Mouse (Mus musculus): ENCODE results near the gene Cyp2j7.
A peak's percentile ranks its signal among the peaks of the same experiment; 100 is the strongest.
"Not testable (repeated sequence)": the region's sequence is repeated elsewhere in the genome, so short reads cannot be mapped to it uniquely, and the experiment has no call there.

The Cyp2j7 gene

DNA sequence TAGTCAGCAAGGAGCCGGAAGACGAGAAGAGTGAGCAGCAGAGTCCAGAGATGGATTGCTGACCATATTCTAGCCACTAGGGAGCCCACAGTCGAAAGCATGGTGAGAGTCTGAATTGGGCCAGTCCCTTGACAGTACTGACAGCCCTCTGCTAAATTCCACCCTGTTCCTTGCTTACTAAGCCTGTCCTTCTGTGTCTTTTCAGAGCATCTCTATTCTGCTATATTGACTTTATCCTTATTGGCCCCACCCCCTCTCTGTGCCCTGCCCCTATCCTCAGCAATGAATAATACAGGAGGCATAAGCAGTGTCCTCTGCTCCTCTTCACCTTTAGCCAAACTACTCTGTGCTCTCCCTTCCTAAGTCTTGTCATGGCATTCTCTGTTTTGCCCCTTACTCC, at the start of gene Cyp2j7:
Cyp2j7 (minus strand) TSS at position 101 of the 400 bp plus-strand sequence.
- DNase-seq (ENCODE audit: low spot score) = no peak

DNA sequence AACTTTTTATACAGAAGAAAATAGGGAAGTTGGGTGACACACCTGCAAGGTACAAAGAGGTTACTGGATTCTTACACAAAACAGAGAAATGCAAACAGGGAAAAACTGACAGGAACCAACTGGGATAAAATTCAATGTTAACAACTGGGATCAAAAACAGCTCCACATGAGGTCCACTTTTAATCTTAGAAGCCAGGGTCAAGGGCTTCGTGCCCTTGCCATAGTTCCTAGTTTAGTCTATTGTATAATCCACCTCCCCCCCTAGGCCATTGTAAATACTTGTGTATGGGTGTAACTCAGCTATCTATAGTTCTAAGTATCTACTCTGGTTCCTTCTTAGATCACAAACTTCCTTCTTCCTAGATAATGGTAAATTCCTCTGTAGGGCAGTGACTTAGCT, 40.4 kb upstream of the Cyp2j7 start:
- not testable (repeated sequence) for DNase-seq (ENCODE audit: low spot score)

GRCm38 (mm10) chr4:96273907-96274306, 37.4 kb upstream of the Cyp2j7 start:
- DNase-seq (ENCODE audit: low spot score) = peak; percentile 76

DNA sequence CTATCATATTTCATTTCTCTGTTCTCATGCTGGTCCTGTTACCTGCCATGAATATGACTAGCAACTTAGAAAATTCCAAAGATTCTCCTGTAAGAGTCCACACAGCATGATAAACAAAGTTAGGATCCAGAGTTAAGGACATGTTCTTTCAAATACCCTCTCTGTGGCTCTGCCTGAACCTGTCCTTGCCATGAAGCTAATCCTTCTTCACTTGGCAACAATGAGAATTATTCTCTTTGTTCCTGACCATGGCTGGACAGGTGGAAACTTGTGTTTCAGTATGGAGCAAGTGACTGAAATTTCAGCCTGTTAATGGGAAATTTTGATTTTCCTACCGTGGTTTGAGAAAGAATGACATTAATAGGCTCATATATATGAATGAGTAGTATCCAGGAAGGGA, 39.8 kb downstream of the Cyp2j7 start:
- DNase-seq (ENCODE audit: low spot score) = no peak

DNA sequence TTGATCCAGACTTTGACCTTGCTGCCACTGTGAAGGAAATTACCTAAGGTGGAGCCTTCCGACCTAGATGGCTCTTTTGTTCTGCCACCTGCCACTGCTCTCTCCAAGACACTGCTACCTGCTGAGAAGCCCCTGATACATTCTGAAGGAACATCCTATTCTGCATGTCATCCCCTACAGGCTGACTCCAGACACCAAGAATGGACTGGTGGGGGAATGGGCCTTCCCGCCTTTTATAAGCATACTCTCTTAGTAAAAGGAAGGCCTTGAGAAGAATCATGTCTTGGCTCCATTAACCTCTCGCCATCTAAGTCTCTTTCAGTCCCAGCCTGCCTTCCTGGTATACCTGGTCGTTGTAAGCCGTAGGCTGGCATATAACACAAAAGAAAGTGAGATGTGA, 47.1 kb downstream of the Cyp2j7 start:
- DNase-seq (ENCODE audit: low spot score) = not testable (repeated sequence)

GRCm38 (mm10) chr4:96188671-96189070, 47.8 kb downstream of the Cyp2j7 start:
- not testable (repeated sequence) for DNase-seq (ENCODE audit: low spot score)

GRCm38 (mm10) chr4:96188146-96188545, 48.3 kb downstream of the Cyp2j7 start:
- DNase-seq (ENCODE audit: low spot score) = not testable (repeated sequence)

GRCm38 (mm10) chr4:96184716-96185115, 51.7 kb downstream of the Cyp2j7 start:
- not testable (repeated sequence) for DNase-seq (ENCODE audit: low spot score)

GRCm38 (mm10) chr4:96162839-96163238, 73.6 kb downstream of the Cyp2j7 start:
- no peak for DNase-seq (ENCODE audit: low spot score)

- DNase-seq (ENCODE audit: low spot score) = no peak
These were observed 74.9 kb downstream of the Cyp2j7 start for GRCm38 (mm10) chr4:96161575-96161974.
